Comparison of ENCODE assay signal across 8 mouse cellular contexts in the genomic region with DNA sequence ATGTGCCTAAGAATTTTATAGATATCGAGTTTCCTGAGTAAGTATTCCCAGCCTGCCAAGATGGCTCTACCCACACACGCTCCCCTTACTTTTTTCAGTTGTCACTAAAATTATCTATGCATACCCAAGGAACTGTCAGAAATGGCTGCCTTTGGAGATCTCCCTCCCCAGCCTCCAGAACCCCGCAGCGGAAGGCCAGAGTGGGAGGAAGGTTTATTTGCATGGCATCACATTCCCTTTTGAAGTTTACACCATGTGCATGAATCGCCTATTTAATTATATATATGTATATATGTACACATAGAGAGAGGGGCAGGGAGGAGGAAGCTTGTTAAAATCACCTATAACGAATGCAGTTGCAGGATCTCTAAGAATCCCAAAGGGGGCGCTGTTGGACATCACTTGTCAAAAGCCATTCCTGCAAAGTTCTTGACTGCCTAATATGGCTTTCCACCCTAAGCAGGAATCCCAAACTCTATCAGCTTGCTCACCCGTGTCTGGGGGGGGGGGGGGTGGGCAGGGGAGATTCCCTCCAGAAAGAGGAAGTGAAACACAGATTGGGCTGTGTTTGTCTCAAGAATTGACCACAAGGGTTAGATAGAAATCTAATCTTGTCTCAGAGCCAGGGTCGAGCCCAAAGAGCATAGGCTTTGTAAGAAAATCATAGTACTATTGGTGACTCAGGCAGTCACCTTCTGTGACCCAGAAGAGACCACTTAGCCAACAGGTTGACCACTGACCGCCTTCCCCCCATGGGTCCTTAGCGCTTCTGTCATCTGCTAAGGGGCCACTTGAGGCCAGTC. TPM values are rescaled to one million over a fixed set of nuclear protein-coding genes. Genes with fewer than 3 reads are reported as not detected.
DNase-seq lines count a peak whose midpoint lies in the region; ATAC-seq and TF ChIP-seq lines count a peak whose summit lies in the region.

No protein-coding gene starts in this region.

- ATAC-seq in granulocyte monocyte progenitor cell, adult 5-6 weeks (replicated peaks; ENCODE audit: poor library complexity, severe bottlenecking), result peak; percentile 55
- ATAC-seq in lung, embryonic 14.5 days (ENCODE audit: insufficient read depth), result no peak
- ATAC-seq in forebrain, embryonic 15.5 days (replicated peaks), result no peak

- peaks cover 44% of the 10 kb centered on the region for H3K4me1 ChIP-seq in heart, embryonic 10.5 days
- no peaks in the 10 kb centered on the region for H3K4me1 ChIP-seq in lung, embryonic 14.5 days (ENCODE audit: insufficient read depth)
- no peaks in the 10 kb centered on the region for H3K4me1 ChIP-seq in forebrain, embryonic 15.5 days

- H3K36me3 ChIP-seq in heart, embryonic 10.5 days, result no peaks in the 10 kb centered on the region
- H3K36me3 ChIP-seq in lung, embryonic 14.5 days (ENCODE audit: insufficient read depth), result no peaks in the 10 kb centered on the region
- no peaks in the 10 kb centered on the region for H3K36me3 ChIP-seq in forebrain, embryonic 15.5 days

- TF ChIP-seq CTCF in lung, embryonic 14.5 days (IDR thresholded peaks at IDR 0.05; ENCODE audit: low read depth), result peak; percentile 56

- H3K27ac ChIP-seq in heart, embryonic 10.5 days, result no peak overlapping the region
- H3K27ac ChIP-seq in lung, embryonic 14.5 days (ENCODE audit: low read depth), result no peak overlapping the region
- no peak overlapping the region for H3K27ac ChIP-seq in forebrain, embryonic 15.5 days (replicated peaks)

- H3K9ac ChIP-seq in lung, embryonic 14.5 days, result no peak overlapping the region
- H3K9ac ChIP-seq in forebrain, embryonic 15.5 days (replicated peaks), result no peak overlapping the region

- H3K4me2 ChIP-seq in lung, embryonic 14.5 days, result no peak overlapping the region
- no peak overlapping the region for H3K4me2 ChIP-seq in forebrain, embryonic 15.5 days (replicated peaks)

- H3K27me3 ChIP-seq in heart, embryonic 10.5 days (ENCODE audit: insufficient read depth, poor library complexity, severe bottlenecking), result peaks cover 33% of the 10 kb centered on the region
- H3K27me3 ChIP-seq in lung, embryonic 14.5 days (ENCODE audit: insufficient read depth, low read length), result no peaks in the 10 kb centered on the region
- no peaks in the 10 kb centered on the region for H3K27me3 ChIP-seq in forebrain, embryonic 15.5 days

- DNase-seq in heart, adult 11 months, result peak; percentile 87
- DNase-seq in heart, embryonic 10.5 days (ENCODE audit: low spot score), result no peak
- peak; percentile 19 for DNase-seq in 3134 (ENCODE audit: extremely low read depth, insufficient read length, low spot score)
- peak; percentile 29 for DNase-seq in Muller cell, postnatal 12 days (ENCODE audit: inconsistent ontology term)
- DNase-seq in lung, embryonic 14.5 days, result peak; percentile 83
- peak; percentile 61 for DNase-seq in skeletal muscle tissue, adult 2 months (ENCODE audit: low read depth, low spot score)

- H3K4me3 ChIP-seq in heart, embryonic 10.5 days, result no peak overlapping the region
- H3K4me3 ChIP-seq in lung, embryonic 14.5 days (ENCODE audit: low read depth, low read length), result no peak overlapping the region
- H3K4me3 ChIP-seq in forebrain, embryonic 15.5 days, result no peak overlapping the region

- WGBS in heart, embryonic 10.5 days, result 40% methylated on average over 11 of the region's 11 CpGs
- WGBS in lung, embryonic 14.5 days, result 43% methylated on average over 11 of the region's 11 CpGs
- 62% methylated on average over 11 of the region's 11 CpGs for WGBS in forebrain, embryonic 15.5 days

- no peaks in the 10 kb centered on the region for H3K9me3 ChIP-seq in heart, embryonic 10.5 days
- H3K9me3 ChIP-seq in lung, embryonic 14.5 days (ENCODE audit: low read depth, low read length), result no peaks in the 10 kb centered on the region
- H3K9me3 ChIP-seq in forebrain, embryonic 15.5 days, result no peaks in the 10 kb centered on the region

RNA-seq across cellular contexts. Expression of gene Fam83f, which starts 37.1 kb away (rescaled TPM):
- polyA plus RNA-seq in heart, embryonic 10.5 days (2016; fragmentation: Nextera tagmentation; extraction: Ambion mirVana), result 0.31 and 0.50 TPM in 2 replicates
- 0.30 and 1.0 TPM in 2 replicates for total RNA-seq in granulocyte monocyte progenitor cell, adult 5-6 weeks (2014; fragmentation: Nextera tagmentation)
- total RNA-seq in granulocyte monocyte progenitor cell, adult 5-6 weeks (2017), result not detected in 2 replicates
- polyA plus RNA-seq in lung, embryonic 14.5 days (2014; fragmentation: Nextera tagmentation; extraction: Ambion mirVana), result 0.46 and 0.76 TPM in 2 replicates
- polyA plus RNA-seq in forebrain, embryonic 15.5 days (2015; fragmentation: Nextera tagmentation; extraction: Ambion mirVana), result 0.05 and 0.15 TPM in 2 replicates
